Mouse (Mus musculus) bone marrow macrophage, adult 2 months (primary cell): ENCODE results near the gene Dlgap3. TPM values are rescaled to one million over a fixed set of nuclear protein-coding genes. Genes with fewer than 3 reads are reported as not detected.

Source experiments
- H3K27ac ChIP-seq: 2 replicates; pipeline ENCODE4 v1.5.1; 2012; ENCODE audit warnings: low read depth, low read length; ENCODE audit not compliant: insufficient read depth
- H3K4me1 ChIP-seq: 2 replicates; pipeline ENCODE4 v1.6.1; 2012; ENCODE audit warnings: low read length; ENCODE audit not compliant: control insufficient read depth, insufficient read depth
- H3K4me3 ChIP-seq: 2 replicates; pipeline ENCODE4 v1.5.1; 2012; ENCODE audit warnings: mild to moderate bottlenecking, low read length, moderate library complexity; ENCODE audit not compliant: insufficient read depth
- CTCF ChIP-seq: IDR thresholded peaks from 2 replicates; pipeline ENCODE4 v1.5.1; 2012; ENCODE audit warnings: low read depth, mild to moderate bottlenecking, low read length, moderate library complexity
- POLR2A ChIP-seq: IDR thresholded peaks from 2 replicates; pipeline ENCODE4 v1.6.1; 2012; ENCODE audit warnings: mild to moderate bottlenecking, low read depth, low read length, borderline replicate concordance
- polyA plus RNA-seq: library from polyadenylated mRNA; stranded (reverse); fragments of >200 nt; gene quantifications from 2 replicates; pipeline ENCODE4 v1.2.4, GENCODE M21; 2012; ENCODE audit not compliant: missing spikeins, insufficient read depth, insufficient read length

The Dlgap3 gene
- polyA plus RNA-seq, 1 experiment, result not detected

GRCm38 (mm10) chr4:127157746-127158145 is 11.3 kb upstream of the Dlgap3 start:
- Histone ChIP-seq H3K4me1 (no peaks in the 10 kb centered on the region), H3K4me3 (no peak overlapping the region), H3K27ac (no peak overlapping the region)
- TF ChIP-seq CTCF (no peak), POLR2A (no peak)

DNA sequence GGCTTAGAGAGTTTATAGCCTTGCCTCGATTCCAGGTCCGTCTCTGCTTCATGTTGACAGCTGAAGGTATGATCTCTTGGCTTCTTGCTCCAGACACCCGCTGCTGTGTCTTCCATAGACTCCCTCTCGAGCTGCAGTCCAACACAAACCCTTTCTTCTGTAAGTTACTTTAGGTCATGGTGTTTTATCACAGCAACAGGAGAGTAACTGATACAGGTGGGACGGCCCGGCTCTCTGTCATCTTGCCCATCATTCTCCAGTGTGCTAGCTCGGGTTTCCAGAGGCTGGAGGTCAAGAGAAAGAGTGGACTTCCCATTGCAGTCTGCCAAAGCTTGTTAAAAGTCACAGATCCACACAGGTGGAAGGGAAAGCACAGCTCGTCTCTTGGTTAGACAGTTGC is 5.1 kb upstream of the Dlgap3 start:
- Histone ChIP-seq H3K4me1 (no peaks in the 10 kb centered on the region), H3K4me3 (no peak overlapping the region), H3K27ac (no peak overlapping the region)
- no peak for TF ChIP-seq POLR2A
- no peak for TF ChIP-seq CTCF

DNA sequence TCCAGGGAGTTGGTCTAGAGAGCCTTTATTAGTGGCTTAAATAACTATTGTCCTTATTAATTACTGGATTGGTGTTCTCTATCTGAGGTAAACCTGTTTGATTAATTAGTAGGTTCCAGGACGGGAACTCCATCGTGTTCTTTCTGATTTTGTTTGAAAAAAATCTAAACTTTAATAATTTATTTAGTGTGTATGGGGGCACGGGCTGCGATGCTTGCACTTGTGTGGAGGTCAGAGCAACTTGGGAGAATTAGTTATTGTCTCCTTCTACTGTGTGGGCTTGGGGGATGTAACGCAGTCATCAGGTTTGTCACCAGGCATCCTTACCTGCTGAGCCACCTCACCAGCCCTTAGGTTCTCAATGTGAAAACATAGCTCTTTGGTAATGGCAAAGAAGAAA is 1.9 kb upstream of the Dlgap3 start:
- H3K4me3 ChIP-seq, result no peak overlapping the region
- TF ChIP-seq POLR2A, result no peak
- no peak for TF ChIP-seq CTCF
- no peak overlapping the region for H3K27ac ChIP-seq
- H3K4me1 ChIP-seq, result no peaks in the 10 kb centered on the region

DNA sequence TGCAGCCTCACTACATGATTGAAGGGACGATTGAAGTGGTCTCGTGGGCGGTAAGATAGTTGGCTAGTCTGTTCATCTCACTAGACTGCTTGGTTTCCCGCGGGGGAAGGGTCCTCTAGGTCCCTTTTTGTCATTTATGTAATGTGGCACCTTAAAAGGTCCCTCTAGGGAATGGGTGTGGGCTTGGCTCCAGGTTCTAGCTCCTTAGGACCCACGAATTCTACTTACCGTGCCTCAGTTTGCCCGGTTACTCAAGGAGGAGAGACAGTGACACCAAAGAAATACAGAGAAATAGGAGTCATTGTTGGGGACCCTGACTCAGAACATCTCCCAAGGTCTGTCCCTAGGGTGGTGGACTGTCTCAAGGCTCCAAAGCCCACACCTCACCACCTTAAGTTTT is 1.3 kb upstream of the Dlgap3 start:
- TF ChIP-seq CTCF, result no peak
- TF ChIP-seq POLR2A, result no peak
- Histone ChIP-seq H3K4me1 (no peaks in the 10 kb centered on the region), H3K4me3 (no peak overlapping the region), H3K27ac (no peak overlapping the region)

DNA sequence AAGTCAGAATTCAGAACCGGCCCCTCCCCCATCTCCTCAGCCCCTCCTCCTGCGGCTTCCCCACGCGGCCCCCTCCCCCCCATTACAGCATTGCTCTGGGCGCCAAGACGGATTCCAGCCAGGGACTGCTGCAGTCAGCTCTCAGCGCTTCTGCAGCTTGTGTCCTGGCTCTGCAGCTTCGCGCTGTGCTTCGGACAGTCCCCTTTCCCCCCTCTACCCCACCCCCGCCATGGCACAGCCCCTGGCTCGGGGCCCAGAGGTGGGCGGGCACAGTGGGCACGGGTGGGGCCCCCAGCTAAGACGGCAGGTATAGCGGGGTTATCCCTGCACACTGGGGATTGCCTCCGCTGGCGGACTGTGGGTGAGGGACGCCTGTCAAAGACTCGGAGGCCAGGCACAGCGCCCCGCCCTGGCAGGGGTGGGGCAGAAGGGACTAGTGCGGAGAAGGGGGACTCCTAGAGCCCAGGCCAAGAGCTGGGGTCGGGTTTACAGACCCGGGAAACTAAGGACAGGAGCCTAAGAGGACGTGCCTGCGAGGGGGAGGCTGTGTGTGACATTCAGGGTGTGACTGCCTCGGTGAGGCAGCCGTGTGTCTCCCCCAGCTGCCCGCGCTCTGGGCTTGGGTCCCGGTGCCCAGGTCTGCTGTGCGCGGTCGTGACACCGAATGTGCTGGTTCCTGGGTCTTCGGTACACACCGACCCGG is 642 bp upstream of the Dlgap3 start:
- no peak for TF ChIP-seq POLR2A
- TF ChIP-seq CTCF, result no peak
- no peaks in the 10 kb centered on the region for H3K4me1 ChIP-seq
- H3K27ac ChIP-seq, result no peak overlapping the region
- peak overlapping the region; percentile 61 for H3K4me3 ChIP-seq

DNA sequence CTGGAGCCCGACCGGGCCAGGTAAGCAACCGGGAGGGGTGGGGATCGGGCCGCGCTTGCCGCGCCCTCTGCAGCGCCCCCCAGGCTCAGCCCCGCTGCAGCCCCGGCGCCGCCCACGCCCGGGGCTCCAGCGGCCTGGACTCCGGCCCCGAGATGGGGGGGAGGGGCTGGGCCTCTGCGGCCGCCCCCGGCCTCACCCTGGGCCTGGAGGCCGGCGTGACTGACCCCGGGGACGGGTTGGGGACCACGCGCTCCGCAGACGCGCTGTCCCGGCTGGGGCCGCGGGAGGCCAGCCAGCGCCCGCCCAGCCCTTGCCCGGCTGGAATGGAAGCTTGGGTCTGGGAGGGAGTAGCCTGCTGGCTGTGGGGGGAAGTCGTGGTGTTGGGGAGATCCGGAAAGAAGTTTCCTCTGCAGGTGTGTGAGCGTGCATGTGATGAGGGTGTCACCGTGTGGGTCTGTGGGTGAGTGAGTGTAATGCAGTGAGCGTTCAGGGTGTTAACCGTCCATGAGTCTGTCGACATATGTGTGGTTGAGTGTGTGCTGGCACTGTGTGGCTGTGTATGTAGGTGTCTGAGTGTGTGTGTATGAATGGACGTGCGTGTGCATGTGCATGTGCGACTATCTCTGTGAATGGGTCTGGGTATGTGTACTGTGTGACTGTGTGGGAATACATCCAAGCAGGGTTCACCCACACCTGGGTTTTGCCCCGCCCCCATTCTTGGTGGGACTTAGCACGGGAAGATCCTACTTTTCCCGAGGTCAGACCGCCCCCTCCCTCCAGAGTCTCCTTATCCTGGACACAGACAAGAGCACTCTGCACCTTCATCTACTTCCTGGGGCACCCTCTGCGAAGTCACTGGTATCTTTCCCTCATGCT is 580 bp downstream of the Dlgap3 start:
- Histone ChIP-seq H3K27ac (no peak overlapping the region), H3K4me3 (peak overlapping the region; percentile 61), H3K4me1 (no peaks in the 10 kb centered on the region)
- TF ChIP-seq POLR2A (no peak), CTCF (no peak)

GRCm38 (mm10) chr4:127170866-127171265 is 1.9 kb downstream of the Dlgap3 start:
- no peak for TF ChIP-seq CTCF
- TF ChIP-seq POLR2A, result no peak
- Histone ChIP-seq H3K4me3 (no peak overlapping the region), H3K27ac (no peak overlapping the region), H3K4me1 (no peaks in the 10 kb centered on the region)

DNA sequence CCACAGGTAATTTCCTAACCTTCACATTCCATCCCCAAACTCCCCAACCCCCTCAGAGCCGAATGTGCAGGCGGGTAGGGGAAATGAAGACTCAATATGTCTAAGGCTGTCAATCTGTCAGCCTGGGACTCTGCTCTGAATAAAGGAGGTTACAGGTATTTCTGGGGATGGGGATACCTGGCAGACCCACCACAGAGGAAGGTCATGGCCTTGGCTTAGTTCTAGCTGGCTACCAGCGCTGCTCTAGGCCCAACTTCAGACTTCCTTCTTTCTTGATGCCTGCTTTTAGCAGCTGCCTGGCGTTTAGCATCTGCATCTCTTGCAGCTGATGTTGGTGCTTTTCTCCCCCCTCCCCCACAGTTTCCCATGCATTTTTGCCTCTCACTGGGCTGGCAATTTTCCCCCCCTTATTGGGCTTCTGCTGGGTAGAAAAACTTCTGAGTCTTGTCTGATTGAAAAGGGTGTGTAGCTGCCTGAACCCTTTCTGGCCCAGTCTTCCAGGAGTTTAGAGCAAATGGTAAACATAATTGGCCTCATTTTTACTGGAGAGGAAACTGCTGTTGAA is 2.4 kb downstream of the Dlgap3 start:
- Histone ChIP-seq H3K4me1 (no peaks in the 10 kb centered on the region), H3K4me3 (no peak overlapping the region), H3K27ac (no peak overlapping the region)
- TF ChIP-seq CTCF (no peak), POLR2A (no peak)

DNA sequence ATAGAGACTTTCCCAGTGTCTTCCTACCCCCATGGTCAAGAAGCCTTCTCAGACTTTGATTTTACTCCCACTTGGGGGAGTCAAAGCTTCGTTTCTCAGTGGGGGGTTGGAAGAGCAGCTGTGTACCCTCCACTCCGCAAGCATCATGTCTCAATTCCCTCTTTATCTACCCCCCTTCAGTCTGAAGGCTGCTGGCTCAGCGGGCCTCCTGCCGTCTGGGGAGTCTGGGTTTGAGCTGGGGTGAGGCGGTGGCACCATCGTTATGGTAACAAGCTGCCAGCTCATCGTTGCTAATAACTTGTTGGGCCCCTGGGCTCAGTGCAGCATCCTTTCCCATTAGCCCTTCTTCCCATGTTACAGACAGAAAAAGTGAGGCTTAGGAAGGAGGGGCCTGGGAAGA is 3.1 kb downstream of the Dlgap3 start:
- no peaks in the 10 kb centered on the region for H3K4me1 ChIP-seq
- no peak overlapping the region for H3K4me3 ChIP-seq
- no peak for TF ChIP-seq POLR2A
- no peak for TF ChIP-seq CTCF
- no peak overlapping the region for H3K27ac ChIP-seq

DNA sequence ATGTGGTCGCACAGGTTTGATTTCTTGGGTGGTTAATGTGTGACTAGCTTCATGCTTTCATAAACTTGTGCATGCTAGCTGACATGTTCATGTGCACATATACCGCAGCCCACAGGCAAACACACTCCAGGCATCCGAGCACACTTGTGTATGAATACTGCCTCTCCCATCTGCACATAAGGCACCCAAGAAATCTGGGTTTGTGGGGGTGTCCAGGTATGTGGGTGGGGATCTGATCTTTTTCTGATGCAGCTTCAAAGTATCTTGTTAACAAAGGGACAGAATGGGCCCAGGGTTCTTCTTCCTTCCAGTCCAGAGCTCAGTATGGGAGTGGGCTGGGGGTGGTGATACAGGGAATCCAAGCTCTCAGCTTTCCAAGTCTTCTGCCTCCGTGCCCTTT is 3.6 kb downstream of the Dlgap3 start:
- no peak overlapping the region for H3K4me3 ChIP-seq
- no peak overlapping the region for H3K27ac ChIP-seq
- no peak for TF ChIP-seq POLR2A
- no peaks in the 10 kb centered on the region for H3K4me1 ChIP-seq
